Mouse (Mus musculus) heart, adult 18-20 months (tissue): ENCODE data around the gene Ncoa1. TPM values are rescaled to one million over a fixed set of nuclear protein-coding genes. Genes with fewer than 3 reads are reported as not detected.
"Not testable (repeated sequence)": the region's sequence is repeated elsewhere in the genome, so short reads cannot be mapped to it uniquely, and the experiment has no call there.

Experiments used
- DNase-seq, 2 experiments: peaks; one replicate each; pipeline ENCODE4 v3.0.0; 2021 to 2022; ENCODE audit warnings: mixed read lengths in 1 of 2
- total RNA-seq, 2 experiments: library from RNA; stranded (reverse); gene quantifications; 2 replicates each; pipeline ENCODE4 v1.2.3; 2021

Gene Ncoa1
- total RNA-seq, 2 experiments from 2014 or later, result 28.9 to 29.0 TPM

- DNase-seq, result peak; percentile 56 to 66
These were observed 621 bp downstream of the Ncoa1 start for GRCm38 (mm10) chr12:4476291-4476831.

- no peak for DNase-seq
These were observed 1.6 kb downstream of the Ncoa1 start for GRCm38 (mm10) chr12:4475251-4475993.

- DNase-seq, result no peak
These were observed 7.9 kb downstream of the Ncoa1 start for GRCm38 (mm10) chr12:4469115-4469514.

GRCm38 (mm10) chr12:4463701-4464100 is 13.3 kb downstream of the Ncoa1 start:
- DNase-seq, result no peak

GRCm38 (mm10) chr12:4462420-4462819 is 14.6 kb downstream of the Ncoa1 start:
- no peak for DNase-seq

GRCm38 (mm10) chr12:4460990-4461389 is 16.0 kb downstream of the Ncoa1 start:
- no peak for DNase-seq

GRCm38 (mm10) chr12:4454956-4455565 is 21.9 kb downstream of the Ncoa1 start:
- DNase-seq, result no peak

- no peak for DNase-seq
These were observed 22.7 kb downstream of the Ncoa1 start for GRCm38 (mm10) chr12:4454248-4454647.

- DNase-seq, result no peak
These were observed 24.7 kb downstream of the Ncoa1 start for GRCm38 (mm10) chr12:4452233-4452632.

GRCm38 (mm10) chr12:4450485-4450884 is 26.5 kb downstream of the Ncoa1 start:
- DNase-seq, result not testable (repeated sequence)

- DNase-seq, result no peak
These were observed 28.8 kb downstream of the Ncoa1 start for GRCm38 (mm10) chr12:4448076-4448589.

- no peak for DNase-seq
These were observed 32.0 kb downstream of the Ncoa1 start for GRCm38 (mm10) chr12:4444946-4445345.

- DNase-seq, result no peak
These were observed 35.5 kb downstream of the Ncoa1 start for GRCm38 (mm10) chr12:4441451-4441850.

- no peak for DNase-seq
These were observed 40.8 kb downstream of the Ncoa1 start for GRCm38 (mm10) chr12:4436198-4436597.

GRCm38 (mm10) chr12:4433549-4433948 is 43.4 kb downstream of the Ncoa1 start:
- DNase-seq, result no peak

- DNase-seq, result no peak
These were observed 45.0 kb downstream of the Ncoa1 start for GRCm38 (mm10) chr12:4431978-4432377.

- no peak for DNase-seq
These were observed 46.7 kb downstream of the Ncoa1 start for GRCm38 (mm10) chr12:4430061-4430825.

GRCm38 (mm10) chr12:4418824-4419223 is 58.2 kb downstream of the Ncoa1 start:
- no peak for DNase-seq

GRCm38 (mm10) chr12:4417626-4418263 is 59.2 kb downstream of the Ncoa1 start:
- DNase-seq, result no peak

GRCm38 (mm10) chr12:4407085-4407484 is 69.9 kb downstream of the Ncoa1 start:
- peak in 1 of 2 experiments; percentile 24 for DNase-seq

- no peak for DNase-seq
These were observed 70.8 kb downstream of the Ncoa1 start for GRCm38 (mm10) chr12:4406155-4406554.

- DNase-seq, result no peak
These were observed 73.8 kb downstream of the Ncoa1 start for GRCm38 (mm10) chr12:4403206-4403605.
